24 mouse cellular contexts compared by ENCODE assay signal in genomic region chr9:118728987-118729386, GRCm38 (mm10).
DNase-seq lines count a peak whose midpoint lies in the region; ATAC-seq lines count a peak whose summit lies in the region.
"Had no signal": no experiment of that assay in that cellular context is flagged by ENCODE, and none has a peak within 500 bp of the region (broad histone marks: within the 10 kb centered on the region; RNA-seq: fewer than 3 reads in every experiment).

No protein-coding gene starts in this region.

- peaks cover 2% of the 10 kb centered on the region; the same call in 1 of the 2 replicates for H3K9me3 ChIP-seq in heart, embryonic 13.5 days
- H3K9me3 ChIP-seq in hindbrain, embryonic 13.5 days = no peaks in the 10 kb centered on the region
- H3K9me3 ChIP-seq: embryonic facial prominence, embryonic 13.5 days; lung, embryonic 15.5 days; midbrain, embryonic 13.5 days; neural tube, embryonic 13.5 days had no signal

- WGBS in heart, embryonic 13.5 days = 61% methylated on average over 5 of the region's 5 CpGs
- 88% methylated on average over 5 of the region's 5 CpGs for WGBS in hindbrain, embryonic 13.5 days

- peak overlapping the region; percentile 53; the same call in 1 of the 2 replicates for H3K27ac ChIP-seq in heart, embryonic 13.5 days (replicated peaks)
- H3K27ac ChIP-seq in hindbrain, embryonic 13.5 days = no peak overlapping the region
- H3K27ac ChIP-seq: liver, embryonic 14.5 days; lung, embryonic 15.5 days; midbrain, embryonic 13.5 days; neural tube, embryonic 13.5 days; stomach, postnatal 0 days had no signal

- no peak for ATAC-seq in heart, embryonic 13.5 days (ENCODE audit: extremely low read depth, insufficient number of reproducible peaks, low FRiP score, low TSS enrichment)
- ATAC-seq in hindbrain, embryonic 13.5 days (ENCODE audit: low FRiP score) = no peak
- ATAC-seq: forebrain, embryonic 14.5 days; hindbrain, embryonic 16.5 days; intestine, embryonic 16.5 days; midbrain, embryonic 13.5 days; Patski had no signal

- DNase-seq in heart, adult 11 months = no peak
- peak; percentile 68 for DNase-seq in right cerebral cortex, adult 18-20 months
- DNase-seq in right cerebral cortex, postnatal 10 days (ENCODE audit: low spot score in 2 of 2) = no peak
- peak; percentile 59 for DNase-seq in brain, adult 2 months (ENCODE audit: low read depth, low spot score)
- DNase-seq in left cerebral cortex, postnatal 36 days (ENCODE audit: low spot score in 2 of 2) = peak; percentile 18 to 35
- DNase-seq in layer of hippocampus, postnatal 10 days (ENCODE audit: low spot score in 2 of 2) = no peak
- DNase-seq: adrenal gland, postnatal 10 days; cerebellum, postnatal 10 days; gastrocnemius, postnatal 10 days; heart, postnatal 36 days; kidney, postnatal 36 days had no signal

- no peak overlapping the region for H3K4me3 ChIP-seq in heart, embryonic 13.5 days
- no peak overlapping the region for H3K4me3 ChIP-seq in hindbrain, embryonic 13.5 days
- H3K4me3 ChIP-seq: embryonic facial prominence, embryonic 13.5 days; lung, embryonic 15.5 days; midbrain, embryonic 13.5 days; neural tube, embryonic 13.5 days had no signal

- H3K36me3 ChIP-seq in heart, embryonic 13.5 days = peaks cover 2% of the 10 kb centered on the region
- H3K36me3 ChIP-seq in hindbrain, embryonic 13.5 days = no peaks in the 10 kb centered on the region
- H3K36me3 ChIP-seq: lung, embryonic 15.5 days; midbrain, embryonic 13.5 days; neural tube, embryonic 13.5 days had no signal

- intact Hi-C loops in left cerebral cortex, postnatal 36 days (cut with DNase I) = no loop called here

- peaks cover 91% of the 10 kb centered on the region for H3K4me1 ChIP-seq in heart, embryonic 13.5 days
- 0 out of 2 replicates have a peak, but pooled peaks cover 3% of the 10 kb centered on the region for H3K4me1 ChIP-seq in hindbrain, embryonic 13.5 days (replicated peaks)
- H3K4me1 ChIP-seq: midbrain, embryonic 13.5 days had no signal

- H3K27me3 ChIP-seq in heart, embryonic 13.5 days (replicated peaks) = no peaks in the 10 kb centered on the region
- H3K27me3 ChIP-seq in hindbrain, embryonic 13.5 days = no peaks in the 10 kb centered on the region
- H3K27me3 ChIP-seq: embryonic facial prominence, embryonic 13.5 days; lung, embryonic 15.5 days; midbrain, embryonic 13.5 days; neural tube, embryonic 13.5 days; Patski had no signal

- no peak overlapping the region for H3K9ac ChIP-seq in heart, embryonic 13.5 days
- no peak overlapping the region for H3K9ac ChIP-seq in hindbrain, embryonic 13.5 days
- H3K9ac ChIP-seq: embryonic facial prominence, embryonic 13.5 days; liver, embryonic 14.5 days; lung, embryonic 15.5 days; midbrain, embryonic 13.5 days; neural tube, embryonic 13.5 days had no signal

- no peak overlapping the region for H3K4me2 ChIP-seq in heart, embryonic 13.5 days
- no peak overlapping the region for H3K4me2 ChIP-seq in hindbrain, embryonic 13.5 days
- H3K4me2 ChIP-seq: embryonic facial prominence, embryonic 13.5 days; heart, embryonic 11.5 days; lung, embryonic 15.5 days; midbrain, embryonic 13.5 days; neural tube, embryonic 13.5 days had no signal

Comparison
In these comparisons a context has a peak if more than half of its experiments do, and no peak if none do; other contexts are left out.
1. DNase-seq: peak in right cerebral cortex, adult 18-20 months (single experiment), brain, adult 2 months (single experiment) and left cerebral cortex, postnatal 36 days (2 of 2); none in heart, adult 11 months (single experiment), right cerebral cortex, postnatal 10 days (0 of 2) and layer of hippocampus, postnatal 10 days (0 of 2).